8 mouse cellular contexts compared by ENCODE assay signal in the genomic region with DNA sequence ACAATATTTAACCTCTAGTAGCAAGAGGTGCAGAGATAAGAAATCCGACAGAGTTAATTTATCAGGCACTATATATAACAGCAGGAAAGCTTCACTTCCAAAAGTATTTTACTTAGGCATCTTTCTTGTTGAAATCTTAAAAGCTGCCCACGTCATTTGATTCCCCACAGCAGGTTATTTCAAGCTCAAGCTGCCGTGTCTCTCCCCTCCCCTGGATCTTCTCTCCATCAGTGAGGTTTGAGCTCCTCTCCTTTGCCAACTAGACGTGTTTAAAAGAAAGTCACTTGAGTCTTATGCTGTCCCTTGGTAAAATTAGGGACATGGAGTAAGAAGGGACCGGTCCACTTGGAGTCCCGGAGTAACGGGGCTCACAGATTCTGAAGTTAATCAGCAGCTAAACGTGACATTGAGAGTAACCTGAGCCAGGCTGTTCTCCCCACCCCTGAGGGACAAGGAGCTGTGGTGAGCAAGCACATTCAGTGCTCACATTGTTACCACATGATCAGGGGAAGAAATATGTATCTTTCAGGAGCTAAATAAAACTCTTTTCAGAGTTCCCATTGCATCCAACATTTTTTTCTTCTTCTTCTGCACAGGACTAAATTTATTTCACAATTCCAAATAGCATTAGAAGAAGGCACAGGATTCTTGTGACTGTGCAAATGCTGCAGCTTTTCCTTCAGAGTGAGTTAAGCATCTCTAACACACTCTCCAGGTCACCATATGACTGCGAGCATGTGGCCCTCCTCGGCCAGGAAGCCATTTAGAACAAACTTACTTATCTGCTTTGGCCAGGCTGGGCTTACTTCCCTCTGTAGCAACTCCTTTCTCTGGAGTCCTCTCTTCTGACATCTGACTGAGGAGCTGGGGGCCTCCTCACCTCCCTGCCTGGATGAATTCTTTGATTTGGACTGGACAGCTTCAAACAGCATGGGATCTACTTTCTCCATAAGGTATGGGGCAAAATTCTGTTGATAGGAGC. TPM values are rescaled to one million over a fixed set of nuclear protein-coding genes. Genes with fewer than 3 reads are reported as not detected.
DNase-seq lines count a peak whose midpoint lies in the region; ATAC-seq lines count a peak whose summit lies in the region.

Pde4d (plus strand) TSS at position 833 of the 982 bp plus-strand sequence.

- no peak for DNase-seq in adrenal gland, adult 8-10 months
- peak; percentile 37 for DNase-seq in embryo, embryonic 10.5 days (ENCODE audit: low spot score)
- no peak for DNase-seq in gastrocnemius, postnatal 36 days
- DNase-seq in intestine, embryonic 14.5 days (ENCODE audit: low spot score) = peak; percentile 53
- DNase-seq in left cerebral cortex, postnatal 4 days = no peak
- DNase-seq in cerebellum, postnatal 14 days = no peak
- no peak for DNase-seq in cerebellum, adult 9-11 months

- H3K9me3 ChIP-seq in intestine, embryonic 14.5 days (ENCODE audit: control insufficient read depth, low read length) = no peaks in the 10 kb centered on the region
- H3K9me3 ChIP-seq in midbrain, embryonic 16.5 days (replicated peaks; ENCODE audit: control insufficient read depth, low read length, poor library complexity, severe bottlenecking) = no peaks in the 10 kb centered on the region

- no peak within 1 kb of the TSS for H3K4me3 ChIP-seq in intestine, embryonic 14.5 days (ENCODE audit: low read depth, low read length)
- H3K4me3 ChIP-seq in midbrain, embryonic 16.5 days (ENCODE audit: low read depth, low read length) = no peak within 1 kb of the TSS

- no peaks in the 10 kb centered on the region for H3K36me3 ChIP-seq in intestine, embryonic 14.5 days (ENCODE audit: control insufficient read depth, insufficient read depth, low read length)
- H3K36me3 ChIP-seq in midbrain, embryonic 16.5 days (ENCODE audit: control insufficient read depth, insufficient read depth, low read length) = no peaks in the 10 kb centered on the region

- no peak within 1 kb of the TSS for H3K9ac ChIP-seq in intestine, embryonic 14.5 days (ENCODE audit: low read length)
- no peak within 1 kb of the TSS for H3K9ac ChIP-seq in midbrain, embryonic 16.5 days (ENCODE audit: low read depth, low read length)

- no peak within 1 kb of the TSS for H3K4me2 ChIP-seq in intestine, embryonic 14.5 days (ENCODE audit: low read length)
- no peak within 1 kb of the TSS for H3K4me2 ChIP-seq in midbrain, embryonic 16.5 days (ENCODE audit: low read length)

- ATAC-seq in intestine, embryonic 14.5 days (replicated peaks; ENCODE audit: low FRiP score, low TSS enrichment, low read depth) = no peak
- ATAC-seq in midbrain, embryonic 16.5 days = no peak

- peaks cover 9% of the 10 kb centered on the region; the same call in 1 of the 2 replicates for H3K4me1 ChIP-seq in intestine, embryonic 14.5 days (replicated peaks; ENCODE audit: control insufficient read depth, insufficient read depth, low read length)
- H3K4me1 ChIP-seq in midbrain, embryonic 16.5 days (ENCODE audit: control insufficient read depth, insufficient read depth, low read length) = no peaks in the 10 kb centered on the region

- H3K27ac ChIP-seq in intestine, embryonic 14.5 days (ENCODE audit: low read depth) = no peak within 1 kb of the TSS
- no peak within 1 kb of the TSS for H3K27ac ChIP-seq in midbrain, embryonic 16.5 days (ENCODE audit: low read length)

- intact Hi-C loops in gastrocnemius, postnatal 36 days (cut with DNase I) = no loop called here
- intact Hi-C loops in left cerebral cortex, postnatal 4 days (cut with DNase I) = no loop called here

- 27% methylated on average over 10 of the region's 10 CpGs for WGBS in intestine, embryonic 14.5 days
- WGBS in midbrain, embryonic 16.5 days = 56% methylated on average over 10 of the region's 10 CpGs

- no peaks in the 10 kb centered on the region for H3K27me3 ChIP-seq in intestine, embryonic 14.5 days (replicated peaks; ENCODE audit: control insufficient read depth, insufficient read depth, low read length)
- H3K27me3 ChIP-seq in midbrain, embryonic 16.5 days (ENCODE audit: control insufficient read depth, insufficient read depth, low read depth, low read length) = no peaks in the 10 kb centered on the region

RNA-seq across cellular contexts. Expression of gene Pde4d, which starts in this region (rescaled TPM):
- 10 to 100 TPM; 10.8 to 13.3 (median 12.0) TPM for total RNA-seq in adrenal gland, adult 8-10 months (2022)
- 100 to 1,000 TPM; 190 to 235 TPM for total RNA-seq in gastrocnemius, postnatal 36 days (2021)
- 18.6 and 20.6 TPM in 2 replicates for polyA plus RNA-seq in intestine, embryonic 14.5 days (2014; fragmentation: Nextera tagmentation; extraction: Ambion mirVana)
- total RNA-seq in left cerebral cortex, postnatal 4 days (2021) = 100 to 1,000 TPM; 107 to 117 TPM
- polyA plus RNA-seq in midbrain, embryonic 16.5 days (2015; fragmentation: Nextera tagmentation; extraction: Ambion mirVana) = 21.8 and 22.6 TPM in 2 replicates

Comparison
In these comparisons a context has a peak if more than half of its experiments do, and no peak if none do; other contexts are left out.
1. RNA of gene Pde4d (total RNA-seq): 190 to 235 TPM in gastrocnemius, postnatal 36 days and 107 to 117 TPM in left cerebral cortex, postnatal 4 days; 10.8 to 13.3 TPM in adrenal gland, adult 8-10 months; every median in the first group is over 4 times any median in the second.
2. DNase-seq: peak in embryo, embryonic 10.5 days (single experiment) and intestine, embryonic 14.5 days (single experiment); none in adrenal gland, adult 8-10 months (single experiment), gastrocnemius, postnatal 36 days (0 of 2), left cerebral cortex, postnatal 4 days (single experiment), cerebellum, postnatal 14 days (0 of 2) and cerebellum, adult 9-11 months (single experiment).